Mouse (Mus musculus) heart, adult 9 months (tissue): Measurements from ENCODE around the gene Pknox1.
"Not testable (repeated sequence)": the region's sequence is repeated elsewhere in the genome, so short reads cannot be mapped to it uniquely, and the experiment has no call there.

Experiments used
- DNase-seq, 2 experiments: peaks; one replicate each; pipeline ENCODE4 v3.0.0; 2022; ENCODE audit warnings: low spot score in 2 of 2

Pknox1 gene

GRCm38 (mm10) chr17:31595077-31595476 is 30.5 kb downstream of the Pknox1 start:
- no peak for DNase-seq

DNA sequence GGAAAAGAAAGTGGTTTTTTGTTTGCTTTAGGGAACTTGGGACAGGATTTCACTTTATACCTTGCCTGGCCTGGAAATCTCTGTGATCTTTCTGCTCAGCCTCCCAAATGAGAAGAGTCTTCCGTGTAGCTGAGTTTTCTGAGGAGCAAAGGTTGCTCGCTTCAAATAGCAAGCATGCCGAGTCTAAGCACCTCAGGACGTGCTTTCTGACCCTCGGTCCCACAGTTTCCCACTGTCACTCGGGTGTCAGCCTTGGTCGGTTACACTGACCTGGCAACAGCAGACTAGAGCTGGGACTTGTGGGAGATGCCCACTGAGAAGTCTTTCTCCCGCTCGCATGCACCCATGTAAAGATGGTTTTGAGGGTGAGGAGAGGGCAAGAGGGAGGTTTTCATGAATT is 33.4 kb downstream of the Pknox1 start:
- DNase-seq = no peak

GRCm38 (mm10) chr17:31598593-31598992 is 34.1 kb downstream of the Pknox1 start:
- DNase-seq = no peak

GRCm38 (mm10) chr17:31606424-31606823 is 41.9 kb downstream of the Pknox1 start:
- DNase-seq = no peak

GRCm38 (mm10) chr17:31607256-31607951 is 42.9 kb downstream of the Pknox1 start:
- DNase-seq = no peak

DNA sequence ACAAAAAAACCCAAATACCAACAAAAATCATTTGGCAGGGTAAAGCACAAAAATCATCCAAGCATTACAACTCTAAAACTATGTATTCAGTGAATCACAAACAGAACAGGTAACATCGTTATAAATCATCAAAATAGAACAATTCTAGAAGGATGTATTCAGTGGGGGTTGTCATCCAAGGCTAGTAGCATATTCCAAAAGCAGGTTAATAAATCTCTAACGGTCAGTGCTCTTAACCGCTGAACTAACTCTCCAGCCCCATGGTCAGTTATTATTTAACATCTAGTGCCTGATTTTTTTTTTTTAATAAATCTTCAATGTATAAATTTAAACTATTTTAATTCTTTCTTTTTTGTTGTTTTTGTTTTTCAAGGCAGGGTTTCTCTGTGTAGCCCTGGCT is 44.6 kb downstream of the Pknox1 start:
- DNase-seq = not testable (repeated sequence)

- DNase-seq = no peak
Measured at GRCm38 (mm10) chr17:31609895-31610294, 45.4 kb downstream of the Pknox1 start.

DNA sequence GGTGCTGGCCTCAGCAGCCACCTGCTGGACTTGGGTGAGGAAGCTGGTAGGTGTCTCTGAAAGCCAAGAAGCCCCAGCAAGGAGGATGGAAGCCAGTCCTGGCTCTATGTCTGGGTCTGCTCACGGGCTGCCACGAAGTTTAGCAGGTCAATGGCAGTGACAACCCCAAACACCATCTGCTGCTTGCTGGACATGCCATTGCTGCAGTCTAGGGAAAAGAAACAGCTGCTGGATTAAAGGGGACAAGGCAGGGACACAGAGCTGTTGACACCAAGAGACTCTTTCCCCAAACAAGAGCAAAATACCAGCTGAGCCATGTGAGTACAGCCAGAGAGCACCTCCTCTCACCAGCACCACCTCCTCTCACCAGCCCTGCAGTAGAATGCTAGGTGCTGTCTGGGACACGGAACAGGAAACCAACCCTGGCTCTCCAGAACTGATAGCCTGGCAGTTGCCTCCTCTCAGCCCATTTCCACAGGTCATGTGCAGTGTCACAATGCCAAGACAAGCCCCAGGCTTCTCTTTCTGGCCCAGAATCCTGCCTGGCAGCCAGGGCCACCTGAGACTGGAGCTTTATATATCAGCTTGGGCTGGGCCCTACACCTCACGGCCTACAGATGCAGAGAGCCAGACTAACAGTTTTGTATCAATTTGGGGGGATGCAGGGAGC is 48.7 kb downstream of the Pknox1 start:
- peak; percentile 52 to 58 for DNase-seq

- DNase-seq = no peak
Measured at GRCm38 (mm10) chr17:31623101-31623500, 58.6 kb downstream of the Pknox1 start.

DNA sequence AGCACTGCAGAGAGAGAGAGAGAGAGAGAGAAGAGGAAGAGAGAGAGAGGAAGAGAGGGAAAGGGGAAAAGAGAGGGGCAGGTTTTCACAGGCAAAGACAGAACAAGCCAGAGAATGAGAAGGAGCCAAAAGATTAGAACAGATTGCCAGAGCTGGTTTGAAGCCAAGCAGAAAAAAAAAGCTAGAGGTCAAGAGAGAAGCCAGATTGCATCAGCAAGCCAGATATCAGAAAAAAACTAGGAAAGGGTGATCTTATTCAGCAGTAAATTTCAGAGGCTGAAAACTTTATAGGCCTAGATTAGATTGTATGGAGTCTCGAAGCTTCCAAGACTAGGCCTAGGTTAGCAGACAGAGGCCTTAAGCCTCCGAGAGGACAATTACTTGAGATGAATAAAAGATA is 63.4 kb downstream of the Pknox1 start:
- no peak for DNase-seq

GRCm38 (mm10) chr17:31631081-31631800 is 66.7 kb downstream of the Pknox1 start:
- DNase-seq = no peak

DNA sequence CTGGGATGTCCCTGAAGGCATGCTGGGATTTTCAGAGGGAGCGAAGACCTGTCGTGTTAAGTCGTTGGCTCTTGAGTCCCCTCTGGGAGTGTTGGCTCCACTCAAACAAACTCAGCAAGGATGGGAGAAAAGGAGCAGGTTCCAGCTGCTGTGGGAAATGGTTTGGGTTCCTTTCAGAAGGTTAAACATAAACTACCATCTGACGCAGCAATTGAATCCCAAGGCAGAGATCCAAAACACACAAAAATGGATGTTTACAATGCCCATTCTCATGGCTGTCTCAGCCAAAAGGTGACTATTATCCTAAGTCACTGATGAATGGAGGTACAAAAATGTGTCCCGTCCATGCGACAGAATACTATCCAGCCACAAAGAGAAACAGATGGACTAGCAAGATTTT is 68.5 kb downstream of the Pknox1 start:
- DNase-seq = no peak

DNA sequence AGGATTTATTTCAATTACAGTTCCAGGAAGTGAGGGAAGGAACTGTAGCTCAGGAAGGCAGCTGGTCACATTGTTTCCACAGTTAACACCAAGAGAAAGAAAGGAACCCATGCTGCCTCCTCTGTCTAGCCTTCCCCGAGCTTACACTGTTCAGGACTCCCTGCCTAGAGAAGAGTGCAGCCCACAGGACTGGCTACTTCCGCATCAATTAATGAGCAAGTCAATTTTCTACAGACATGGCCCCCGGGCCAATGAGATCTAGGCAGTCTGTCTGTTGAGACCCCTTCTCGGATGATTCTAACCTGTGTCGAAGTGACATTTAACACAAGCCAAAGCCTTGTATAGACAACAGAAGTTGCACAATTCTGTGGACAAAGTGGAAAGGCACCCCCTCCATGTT is 70.4 kb downstream of the Pknox1 start:
- no peak for DNase-seq

- DNase-seq = no peak
Measured at GRCm38 (mm10) chr17:31635781-31636180, 71.2 kb downstream of the Pknox1 start.

- no peak for DNase-seq
Measured at GRCm38 (mm10) chr17:31636277-31636941, 71.9 kb downstream of the Pknox1 start.

- peak; percentile 80 to 85 for DNase-seq
Measured at GRCm38 (mm10) chr17:31636942-31637811, 72.6 kb downstream of the Pknox1 start, which contains the start of gene Cbs. Gene Cbs, minus strand, starts transcription at chr17:31637238.

DNA sequence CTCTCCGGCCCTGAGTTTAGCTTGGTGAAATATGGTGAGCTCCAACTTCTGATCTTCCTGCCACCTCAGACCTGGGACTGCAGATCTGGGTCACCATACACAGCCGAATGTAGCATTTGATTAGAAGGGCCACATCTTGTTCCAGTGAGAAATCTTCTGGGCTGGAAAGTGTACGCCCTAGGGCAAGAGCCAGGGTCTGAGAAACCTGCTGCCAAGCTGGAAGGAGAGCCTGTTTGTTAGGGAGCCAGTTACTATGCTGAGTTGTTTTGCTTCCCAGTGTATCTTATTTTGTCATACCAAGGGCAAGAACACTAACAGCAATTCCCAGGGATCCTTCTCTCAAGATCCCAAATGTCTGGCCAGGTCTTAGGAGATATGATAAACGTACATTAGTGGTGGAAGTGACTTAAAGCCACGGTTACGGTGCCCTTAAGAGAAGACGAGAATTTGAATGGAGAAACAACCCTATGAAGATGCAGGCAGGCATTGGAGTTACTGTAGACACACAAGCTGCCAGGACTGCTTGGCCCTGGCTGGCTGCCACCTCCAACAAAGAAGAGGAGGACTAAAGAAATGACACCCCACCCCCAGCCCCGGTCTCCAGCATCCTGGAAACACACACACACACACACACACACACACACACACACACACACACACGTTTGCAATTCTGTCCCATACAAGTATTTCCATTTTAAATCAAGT is 73.5 kb downstream of the Pknox1 start:
- peak in 1 of 2 experiments; percentile 21 for DNase-seq

- no peak for DNase-seq
Measured at GRCm38 (mm10) chr17:31639651-31640050, 75.1 kb downstream of the Pknox1 start.

- DNase-seq = no peak
Measured at GRCm38 (mm10) chr17:31642331-31642730, 77.8 kb downstream of the Pknox1 start.

DNA sequence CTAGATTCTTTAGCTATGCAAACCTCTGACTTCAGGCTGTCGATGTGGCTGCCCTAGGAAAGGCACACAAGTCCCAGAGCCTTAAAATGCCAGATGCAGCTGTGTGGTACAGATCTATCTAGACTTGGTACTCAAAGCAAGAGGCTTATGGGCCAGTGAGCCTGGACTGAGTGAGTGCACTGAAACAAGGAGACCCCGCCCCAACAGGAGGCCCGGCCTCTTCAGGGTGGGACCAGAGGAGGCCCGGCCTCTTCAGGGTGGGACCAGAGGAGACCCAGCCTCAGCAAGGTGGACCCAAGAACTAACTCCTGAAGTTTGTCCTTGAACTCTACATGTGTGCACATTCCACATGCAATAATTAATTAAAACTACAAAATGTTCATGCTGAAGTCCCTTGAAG is 78.4 kb downstream of the Pknox1 start:
- no peak for DNase-seq
